Mouse (Mus musculus): ENCODE measurements around the gene Vmn2r27. TPM values are rescaled to one million over a fixed set of nuclear protein-coding genes. Genes with fewer than 3 reads are reported as not detected.

Gene Vmn2r27
- polyA plus RNA-seq, 2 experiments, result not detected

DNA sequence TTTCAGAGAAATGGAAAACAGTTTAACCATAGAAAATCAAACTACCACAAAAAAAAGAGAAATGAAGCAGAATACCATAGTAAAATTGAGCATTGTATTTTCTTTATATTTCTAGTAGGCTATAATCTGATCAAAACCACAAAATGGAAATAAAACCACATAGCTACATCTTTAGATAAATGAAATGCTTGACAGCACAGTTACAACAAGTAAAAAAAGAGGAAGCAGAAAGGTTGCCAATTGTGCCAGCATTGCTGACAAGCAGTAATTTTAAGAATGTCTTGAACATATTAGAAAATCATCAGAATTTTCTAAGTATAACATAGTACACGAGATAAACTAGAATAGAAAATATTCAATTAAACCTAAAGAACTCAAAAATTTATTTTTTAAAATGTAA lies 81.8 kb downstream of the Vmn2r27 start:
- ATAC-seq (ENCODE audit: insufficient read depth), result no peak
- Histone ChIP-seq H3K4me3 (ENCODE audit: insufficient read depth in 1 of 2, low read depth in 2 of 2, low read length in 2 of 2) (no peak overlapping the region), H3K27ac (no peak overlapping the region), H3K4me2 (ENCODE audit: low read depth) (no peak overlapping the region), H3K27me3 (ENCODE audit: control insufficient read depth, insufficient read depth, low read length) (no peaks in the 10 kb centered on the region), H3K36me3 (replicated peaks; ENCODE audit: control insufficient read depth, insufficient read depth, low read depth) (no peaks in the 10 kb centered on the region), H3K9ac (replicated peaks) (no peak overlapping the region), H3K4me1 (replicated peaks; ENCODE audit: control insufficient read depth in 2 of 2, insufficient read depth in 2 of 2, low read length in 1 of 2) (no peaks in the 10 kb centered on the region), H3K9me3 (ENCODE audit: control insufficient read depth, low read length) (no peaks in the 10 kb centered on the region)
- no peak for DNase-seq (ENCODE audit: low read depth in 3 of 3, low spot score in 3 of 3)
- no peak for TF ChIP-seq EP300 (IDR thresholded peaks at IDR 0.05; ENCODE audit: low read depth)
- 13% methylated on average over 1 of the region's 1 CpGs for WGBS (ENCODE audit: insufficient replicate concordance)

Other genes starting within 250 kb of the Vmn2r27 start
- not detected in 2 replicates for gene Vmn2r26, start 207.3 kb downstream of the Vmn2r27 start, polyA plus RNA-seq (2012; rRNA removed)
- gene Vmn2r26, start 207.3 kb downstream of the Vmn2r27 start, polyA plus RNA-seq (2014; fragmentation: Nextera tagmentation; extraction: Ambion mirVana), result not detected in 2 replicates
- 0.02 and 0.03 TPM in 2 replicates for gene Cd163, start 72.8 kb upstream of the Vmn2r27 start, polyA plus RNA-seq (2012; rRNA removed)
- gene Cd163, start 72.8 kb upstream of the Vmn2r27 start, polyA plus RNA-seq (2014; fragmentation: Nextera tagmentation; extraction: Ambion mirVana), result 0.04 and 0.06 TPM in 2 replicates
- gene Pex5, start 183.2 kb upstream of the Vmn2r27 start, polyA plus RNA-seq (2012; rRNA removed), result 9.1 and 12.5 TPM in 2 replicates
- 14.2 and 16.7 TPM in 2 replicates for gene Pex5, start 183.2 kb upstream of the Vmn2r27 start, polyA plus RNA-seq (2014; fragmentation: Nextera tagmentation; extraction: Ambion mirVana)
- 2.5 and 3.0 TPM in 2 replicates for gene Clstn3, start 232.9 kb upstream of the Vmn2r27 start, polyA plus RNA-seq (2012; rRNA removed)
- 1.7 and 2.4 TPM in 2 replicates for gene Clstn3, start 232.9 kb upstream of the Vmn2r27 start, polyA plus RNA-seq (2014; fragmentation: Nextera tagmentation; extraction: Ambion mirVana)

Data from liver, embryonic 14.5 days (tissue).